Mouse (Mus musculus) midbrain, embryonic 14.5 days (tissue): ENCODE measurements around the gene Reln. TPM values are rescaled to one million over a fixed set of nuclear protein-coding genes. Genes with fewer than 3 reads are reported as not detected.

ENCODE experiments used
- ATAC-seq: fragments of 200-750 bp; cut with Nextera tagmentation; 2 replicates; pipeline ENCODE4 v1.8.0; 2017; ENCODE audit warnings: moderate number of reproducible peaks, moderate library complexity; ENCODE audit not compliant: low FRiP score, low TSS enrichment
- DNase-seq: peaks from one replicate; pipeline ENCODE4 v3.0.0-alpha.2; 2015
- H3K27ac ChIP-seq: fragments of 300-500 bp; sonication (generic); replicated peaks from 2 replicates; pipeline ENCODE4 v1.5.1; 2014; ENCODE audit warnings: mild to moderate bottlenecking, low read depth, low read length, moderate library complexity
- H3K27me3 ChIP-seq: fragments of 300-500 bp; sonication (generic); 2 replicates; pipeline ENCODE4 v1.6.1; 2014; ENCODE audit warnings: low read length, control low read depth, mixed read lengths; ENCODE audit not compliant: control insufficient read depth, insufficient read depth
- H3K36me3 ChIP-seq: fragments of 300-500 bp; sonication (generic); 2 replicates; pipeline ENCODE4 v1.6.1; 2014; ENCODE audit warnings: low read length, control low read depth; ENCODE audit not compliant: control insufficient read depth, insufficient read depth
- H3K4me1 ChIP-seq: fragments of 300-500 bp; sonication (generic); 2 replicates; pipeline ENCODE4 v1.6.1; 2014; ENCODE audit warnings: mild to moderate bottlenecking, antibody characterized with exemption, low read length, control low read depth; ENCODE audit not compliant: control insufficient read depth, insufficient read depth
- H3K4me2 ChIP-seq: fragments of 300-500 bp; sonication (generic); 2 replicates; pipeline ENCODE4 v1.6.1; 2014; ENCODE audit warnings: mild to moderate bottlenecking, low read length, moderate library complexity
- H3K4me3 ChIP-seq: fragments of 300-500 bp; sonication (generic); replicated peaks from 2 replicates; pipeline ENCODE4 v1.5.1; 2014; ENCODE audit warnings: low read depth, low read length
- H3K9ac ChIP-seq: fragments of 300-500 bp; sonication (generic); replicated peaks from 2 replicates; pipeline ENCODE4 v1.6.1; 2014; ENCODE audit warnings: mild to moderate bottlenecking, low read length, moderate library complexity
- H3K9me3 ChIP-seq: fragments of 300-500 bp; sonication (generic); 2 replicates; pipeline ENCODE4 v1.6.1; 2016; ENCODE audit warnings: low read length, control low read depth, mixed read lengths; ENCODE audit not compliant: control insufficient read depth
- WGBS: fragments of 180-500 bp; shearing (Covaris S2); extraction: QIAGEN DNeasy Blood & Tissue Kit; methylation state at CpG from one replicate; pipeline ENCODE4 v1.1.7; 2014; 5-methylcytosine and 5-hydroxymethylcytosine counted together
- polyA plus RNA-seq: library from polyadenylated mRNA; unstranded; fragments of >200 nt; fragmentation: Nextera tagmentation; extraction: Ambion mirVana; gene quantifications from 2 replicates; pipeline ENCODE4 v1.2.1, GENCODE M21; 2014

Reln gene
- polyA plus RNA-seq, 1 experiment from 2014 or later, result 72.4 TPM

- no peaks in the 10 kb centered on the region for H3K9me3 ChIP-seq
- 78% methylated on average over 8 of the region's 8 CpGs for WGBS
Measured at GRCm38 (mm10) chr5:22009142-22009541, 335.4 kb downstream of the Reln start.

GRCm38 (mm10) chr5:22007304-22008059, 337.0 kb downstream of the Reln start:
- H3K27me3 ChIP-seq, result no peaks in the 10 kb centered on the region
- ATAC-seq (no peak), DNase-seq (no peak)
- H3K9ac ChIP-seq, result no peak overlapping the region
- H3K4me3 ChIP-seq, result no peak overlapping the region
- H3K4me1 ChIP-seq, result no peaks in the 10 kb centered on the region
- no peak overlapping the region for H3K4me2 ChIP-seq
- H3K9me3 ChIP-seq, result no peaks in the 10 kb centered on the region
- no peaks in the 10 kb centered on the region for H3K36me3 ChIP-seq
- H3K27ac ChIP-seq, result no peak overlapping the region
- WGBS, result 70% methylated on average over 11 of the region's 11 CpGs

More at GRCm38 (mm10) chr5:22009142-22009541, 335.4 kb downstream of the Reln start:
- ATAC-seq (no peak), DNase-seq (no peak)
- Histone ChIP-seq H3K4me3 (no peak overlapping the region), H3K27me3 (no peaks in the 10 kb centered on the region), H3K27ac (no peak overlapping the region), H3K9ac (no peak overlapping the region), H3K4me1 (no peaks in the 10 kb centered on the region), H3K36me3 (no peaks in the 10 kb centered on the region), H3K4me2 (no peak overlapping the region)

GRCm38 (mm10) chr5:22003858-22004257, 340.6 kb downstream of the Reln start:
- Histone ChIP-seq H3K4me3 (no peak overlapping the region), H3K9me3 (no peaks in the 10 kb centered on the region), H3K27ac (no peak overlapping the region), H3K27me3 (no peaks in the 10 kb centered on the region), H3K4me2 (no peak overlapping the region), H3K9ac (no peak overlapping the region), H3K36me3 (no peaks in the 10 kb centered on the region), H3K4me1 (no peaks in the 10 kb centered on the region)
- DNase-seq (no peak), ATAC-seq (no peak)
- WGBS, result 88% methylated on average over 4 of the region's 4 CpGs

GRCm38 (mm10) chr5:21987711-21988110, 356.8 kb downstream of the Reln start:
- DNase-seq (no peak), ATAC-seq (no peak)
- Histone ChIP-seq H3K27ac (no peak overlapping the region), H3K9me3 (no peaks in the 10 kb centered on the region; the same call in 1 of the 2 replicates), H3K4me1 (no peaks in the 10 kb centered on the region), H3K36me3 (no peaks in the 10 kb centered on the region), H3K4me3 (no peak overlapping the region), H3K4me2 (no peak overlapping the region), H3K9ac (no peak overlapping the region), H3K27me3 (no peaks in the 10 kb centered on the region)
- 83% methylated on average over 5 of the region's 5 CpGs for WGBS

GRCm38 (mm10) chr5:21986311-21986710, 358.2 kb downstream of the Reln start:
- Histone ChIP-seq H3K4me1 (no peaks in the 10 kb centered on the region), H3K36me3 (no peaks in the 10 kb centered on the region), H3K27ac (no peak overlapping the region), H3K27me3 (no peaks in the 10 kb centered on the region), H3K9me3 (no peaks in the 10 kb centered on the region; the same call in 1 of the 2 replicates), H3K9ac (no peak overlapping the region), H3K4me3 (no peak overlapping the region), H3K4me2 (no peak overlapping the region)
- WGBS, result 56% methylated on average over 4 of the region's 4 CpGs
- peak; percentile 70 for DNase-seq
- ATAC-seq, result no peak

- WGBS, result 47% methylated on average over 3 of the region's 3 CpGs
- no peak overlapping the region for H3K4me3 ChIP-seq
- no peaks in the 10 kb centered on the region for H3K9me3 ChIP-seq
- H3K4me2 ChIP-seq, result no peak overlapping the region
- no peaks in the 10 kb centered on the region for H3K36me3 ChIP-seq
- no peaks in the 10 kb centered on the region for H3K27me3 ChIP-seq
- DNase-seq (no peak), ATAC-seq (no peak)
- H3K27ac ChIP-seq, result no peak overlapping the region
- no peaks in the 10 kb centered on the region for H3K4me1 ChIP-seq
- H3K9ac ChIP-seq, result no peak overlapping the region
Measured at GRCm38 (mm10) chr5:21983021-21983667, 361.4 kb downstream of the Reln start.

GRCm38 (mm10) chr5:21981216-21981615, 363.3 kb downstream of the Reln start:
- H3K9me3 ChIP-seq, result no peaks in the 10 kb centered on the region
- H3K4me3 ChIP-seq, result no peak overlapping the region
- H3K27ac ChIP-seq, result no peak overlapping the region
- no peak for ATAC-seq
- H3K4me1 ChIP-seq, result no peaks in the 10 kb centered on the region
- 0 out of 2 replicates have a peak, but pooled peaks cover 5% of the 10 kb centered on the region for H3K36me3 ChIP-seq
- H3K27me3 ChIP-seq, result no peaks in the 10 kb centered on the region
- H3K9ac ChIP-seq, result no peak overlapping the region
- 91% methylated on average over 3 of the region's 3 CpGs for WGBS
- H3K4me2 ChIP-seq, result no peak overlapping the region
- DNase-seq, result no peak

GRCm38 (mm10) chr5:21980544-21980943, 364.0 kb downstream of the Reln start:
- Histone ChIP-seq H3K27me3 (no peaks in the 10 kb centered on the region), H3K9me3 (no peaks in the 10 kb centered on the region), H3K4me1 (no peaks in the 10 kb centered on the region), H3K36me3 (0 out of 2 replicates have a peak, but pooled peaks cover 9% of the 10 kb centered on the region), H3K9ac (no peak overlapping the region), H3K27ac (no peak overlapping the region), H3K4me2 (no peak overlapping the region), H3K4me3 (no peak overlapping the region)
- WGBS, result 90% methylated on average over 3 of the region's 3 CpGs
- DNase-seq (no peak), ATAC-seq (no peak)
